Mouse (Mus musculus): Measurements from ENCODE around the gene Emx1. TPM values are rescaled to one million over a fixed set of nuclear protein-coding genes. Genes with fewer than 3 reads are reported as not detected.

The Emx1 gene
- polyA plus RNA-seq, 1 experiment, result not detected

DNA sequence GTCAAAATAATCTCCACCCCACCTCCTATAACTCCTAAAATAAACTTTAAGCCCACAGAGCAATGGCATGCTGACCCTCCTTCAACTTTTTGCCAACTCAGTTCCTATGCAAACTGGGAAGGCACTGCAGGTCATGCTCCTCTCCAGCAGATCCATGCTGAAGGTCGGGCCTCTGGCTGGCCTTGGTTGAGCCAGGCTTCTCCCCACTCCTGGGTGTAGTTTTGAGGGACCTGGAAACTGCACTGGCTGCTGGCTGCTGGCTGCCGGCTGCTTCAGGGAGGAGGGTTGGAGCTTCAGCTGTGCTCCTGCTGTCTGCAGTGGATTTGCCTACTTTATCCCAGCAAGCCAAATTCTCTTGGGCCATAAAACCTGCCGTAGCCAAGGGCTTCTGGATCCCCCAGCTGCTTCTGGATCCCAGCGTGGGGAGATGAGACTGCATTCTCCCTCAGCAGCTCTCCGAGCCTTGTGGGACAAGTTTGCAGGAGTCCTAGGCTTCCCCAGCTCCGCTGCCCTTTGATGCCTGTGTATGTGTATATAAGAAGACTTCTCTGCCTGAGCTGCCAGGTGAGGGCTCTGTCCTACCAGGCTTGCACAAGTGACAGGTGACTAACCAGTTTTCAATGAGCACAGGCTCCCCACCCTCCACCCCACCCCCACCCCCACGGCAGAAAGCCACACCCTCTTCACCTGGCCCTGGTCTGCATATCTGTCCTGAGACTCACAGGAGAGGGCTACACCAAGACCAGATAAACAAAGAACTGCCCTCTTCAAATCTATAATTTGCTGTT is 45.8 kb downstream of the Emx1 start:
- Histone ChIP-seq H3K27ac (ENCODE audit: control insufficient read depth, insufficient read depth, low read depth, low read length, poor library complexity) (no peak overlapping the region), H3K4me3 (replicated peaks; ENCODE audit: control insufficient read depth, low read depth, low read length) (no peak overlapping the region), H3K4me1 (ENCODE audit: control insufficient read depth, insufficient read depth, low read length) (no peaks in the 10 kb centered on the region)
- no peak for TF ChIP-seq CTCF (IDR thresholded peaks at IDR 0.05; ENCODE audit: control insufficient read depth, insufficient read depth, low read length)
- TF ChIP-seq POLR2A (IDR thresholded peaks at IDR 0.05; ENCODE audit: borderline replicate concordance, control insufficient read depth, low read depth, low read length), result no peak
- WGBS, result 67% methylated on average over 7 of the region's 7 CpGs

DNA sequence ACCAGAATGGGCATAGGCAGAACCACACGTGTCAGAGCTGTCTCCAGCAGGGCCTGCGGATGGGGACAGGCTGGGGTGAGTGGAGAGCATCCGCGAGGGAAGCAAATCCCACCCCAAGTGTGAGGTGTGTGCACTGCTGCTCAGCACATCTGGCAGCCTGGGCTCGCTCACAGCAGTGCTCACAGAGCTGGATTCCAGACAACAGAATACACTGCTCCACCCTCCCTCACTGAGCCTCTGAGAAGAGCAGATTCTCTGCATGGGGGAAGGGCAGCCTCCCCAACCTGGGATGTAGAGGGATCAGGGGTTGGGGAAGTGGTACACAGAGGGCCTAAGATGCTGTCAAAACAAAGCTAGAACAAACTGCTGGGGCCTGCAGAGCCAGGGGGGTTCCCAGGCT is 47.6 kb downstream of the Emx1 start:
- TF ChIP-seq CTCF (IDR thresholded peaks at IDR 0.05; ENCODE audit: control insufficient read depth, insufficient read depth, low read length), result no peak
- TF ChIP-seq POLR2A (IDR thresholded peaks at IDR 0.05; ENCODE audit: borderline replicate concordance, control insufficient read depth, low read depth, low read length), result no peak
- WGBS, result 81% methylated on average over 5 of the region's 5 CpGs
- H3K27ac ChIP-seq (ENCODE audit: control insufficient read depth, insufficient read depth, low read depth, low read length, poor library complexity), result no peak overlapping the region

DNA sequence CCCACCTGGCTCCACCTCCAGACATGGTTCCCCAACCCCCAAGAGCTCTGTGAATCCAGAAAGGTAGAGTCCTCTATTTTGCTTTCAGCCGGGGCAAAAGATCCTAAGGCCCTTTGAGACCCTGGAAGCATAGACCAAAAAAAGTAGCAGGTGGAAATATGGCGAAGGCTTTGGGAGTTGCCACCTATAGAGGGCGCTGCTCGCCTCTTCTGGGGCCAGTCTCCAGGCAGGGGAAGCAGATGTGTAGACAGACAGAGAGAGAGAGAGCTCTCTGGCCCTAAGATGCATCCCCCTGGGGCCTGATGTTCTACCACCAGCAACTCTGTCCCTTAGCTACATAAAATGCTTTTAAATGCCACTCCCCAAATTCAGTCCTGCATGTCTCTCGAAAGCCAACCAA is 49.8 kb downstream of the Emx1 start:
- TF ChIP-seq POLR2A (IDR thresholded peaks at IDR 0.05; ENCODE audit: borderline replicate concordance, control insufficient read depth, low read depth, low read length) (no peak), CTCF (IDR thresholded peaks at IDR 0.05; ENCODE audit: control insufficient read depth, insufficient read depth, low read length) (peak; percentile 41; the same call in 1 of the 2 replicates)
- Histone ChIP-seq H3K4me1 (ENCODE audit: control insufficient read depth, insufficient read depth, low read length) (no peaks in the 10 kb centered on the region), H3K27ac (ENCODE audit: control insufficient read depth, insufficient read depth, low read depth, low read length, poor library complexity) (no peak overlapping the region), H3K4me3 (replicated peaks; ENCODE audit: control insufficient read depth, low read depth, low read length) (no peak overlapping the region)
- 50% methylated on average over 5 of the region's 5 CpGs for WGBS

More for the DNA sequence above, 47.6 kb downstream of the Emx1 start:
- no peak overlapping the region for H3K4me3 ChIP-seq (replicated peaks; ENCODE audit: control insufficient read depth, low read depth, low read length)
- H3K4me1 ChIP-seq (ENCODE audit: control insufficient read depth, insufficient read depth, low read length), result no peaks in the 10 kb centered on the region

DNA sequence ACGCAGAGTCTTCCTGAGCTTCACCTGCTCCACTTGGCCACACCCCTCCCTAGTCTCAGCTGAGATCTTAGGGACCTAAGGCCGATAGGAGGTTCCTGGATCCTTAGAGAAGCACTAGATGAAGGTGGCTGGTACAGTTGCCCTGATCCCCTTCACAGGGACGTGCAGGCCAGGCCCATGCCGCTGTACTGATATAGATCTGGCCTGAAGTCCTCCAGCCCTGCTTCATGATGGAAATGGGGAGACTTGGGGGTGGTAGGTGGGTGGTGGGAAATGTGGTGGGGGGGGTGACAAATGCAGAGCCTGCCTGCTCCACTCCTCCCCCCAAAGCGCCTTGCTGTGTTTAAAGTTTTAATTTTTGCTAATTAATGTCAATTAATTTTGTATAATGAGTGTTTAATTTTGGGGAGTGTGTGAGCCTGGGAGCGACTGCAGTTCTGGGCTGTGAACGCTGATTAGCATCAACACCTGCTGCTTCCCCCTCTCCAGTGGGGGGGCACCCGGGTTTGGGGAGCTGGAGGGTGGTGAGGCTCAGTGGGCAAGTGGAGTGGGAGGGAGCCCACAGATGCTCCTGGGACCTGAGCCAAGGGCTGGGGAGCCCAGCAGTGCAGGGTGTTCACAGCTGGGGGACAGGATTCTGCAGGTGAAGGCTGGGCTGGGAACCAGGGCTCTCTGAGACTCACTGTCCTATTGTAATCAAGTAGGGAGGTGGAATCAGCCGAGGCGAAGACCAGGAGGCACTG is 50.5 kb downstream of the Emx1 start:
- Histone ChIP-seq H3K27ac (ENCODE audit: control insufficient read depth, insufficient read depth, low read depth, low read length, poor library complexity) (no peak overlapping the region), H3K4me3 (replicated peaks; ENCODE audit: control insufficient read depth, low read depth, low read length) (no peak overlapping the region), H3K4me1 (ENCODE audit: control insufficient read depth, insufficient read depth, low read length) (no peaks in the 10 kb centered on the region)
- 72% methylated on average over 10 of the region's 10 CpGs for WGBS
- TF ChIP-seq POLR2A (IDR thresholded peaks at IDR 0.05; ENCODE audit: borderline replicate concordance, control insufficient read depth, low read depth, low read length), result no peak

DNA sequence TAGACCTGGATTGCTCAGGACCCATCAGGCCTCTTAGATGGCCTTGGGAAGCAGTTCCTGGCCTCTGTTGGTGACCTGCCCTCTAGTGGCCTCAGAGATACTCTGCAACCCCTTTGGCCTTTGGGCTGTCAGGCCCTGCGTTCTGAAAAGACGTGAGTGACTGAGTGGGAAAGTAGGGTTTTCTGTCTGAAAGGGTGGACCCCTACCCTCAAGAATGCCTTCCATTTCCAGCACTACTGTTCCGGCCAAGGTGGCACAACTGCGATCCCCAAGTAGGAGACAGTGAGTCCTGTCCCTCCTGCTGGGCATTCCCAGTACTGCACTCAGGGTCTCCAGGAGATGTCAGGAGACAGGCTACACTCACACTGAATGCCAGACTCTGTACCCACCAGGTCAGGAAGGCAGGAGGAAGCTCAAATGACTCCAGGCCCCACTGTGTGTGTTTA is 51.8 kb downstream of the Emx1 start:
- 12% methylated on average over 4 of the region's 4 CpGs for WGBS
- Histone ChIP-seq H3K27ac (ENCODE audit: control insufficient read depth, insufficient read depth, low read depth, low read length, poor library complexity) (no peak overlapping the region), H3K4me3 (replicated peaks; ENCODE audit: control insufficient read depth, low read depth, low read length) (no peak overlapping the region), H3K4me1 (ENCODE audit: control insufficient read depth, insufficient read depth, low read length) (no peaks in the 10 kb centered on the region)
- TF ChIP-seq CTCF (IDR thresholded peaks at IDR 0.05; ENCODE audit: control insufficient read depth, insufficient read depth, low read length) (peak; percentile 51), POLR2A (IDR thresholded peaks at IDR 0.05; ENCODE audit: borderline replicate concordance, control insufficient read depth, low read depth, low read length) (no peak)

DNA sequence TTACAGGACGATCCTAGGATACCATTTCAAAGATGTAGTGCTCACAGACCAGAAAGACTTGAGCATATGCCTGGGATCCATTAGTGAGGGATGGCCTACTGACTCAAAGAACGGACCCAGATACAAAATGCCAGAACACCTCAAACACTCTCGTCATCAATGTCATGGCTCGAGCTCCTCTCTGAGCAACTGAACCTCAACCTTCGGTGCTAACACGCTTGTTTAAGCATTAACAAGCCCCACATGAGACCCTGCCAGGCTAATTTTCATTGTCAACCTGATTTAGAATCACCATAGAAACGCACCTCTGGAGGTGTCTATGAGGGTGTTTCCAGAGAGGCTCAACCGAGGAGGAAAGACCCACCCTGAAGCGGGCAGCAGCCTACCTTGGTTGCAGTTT is 62.6 kb downstream of the Emx1 start:
- Histone ChIP-seq H3K4me3 (replicated peaks; ENCODE audit: control insufficient read depth, low read depth, low read length) (no peak overlapping the region), H3K27ac (ENCODE audit: control insufficient read depth, insufficient read depth, low read depth, low read length, poor library complexity) (no peak overlapping the region), H3K4me1 (ENCODE audit: control insufficient read depth, insufficient read depth, low read length) (no peaks in the 10 kb centered on the region)
- 78% methylated on average over 9 of the region's 9 CpGs for WGBS
- TF ChIP-seq CTCF (IDR thresholded peaks at IDR 0.05; ENCODE audit: control insufficient read depth, insufficient read depth, low read length) (no peak), POLR2A (IDR thresholded peaks at IDR 0.05; ENCODE audit: borderline replicate concordance, control insufficient read depth, low read depth, low read length) (no peak)

DNA sequence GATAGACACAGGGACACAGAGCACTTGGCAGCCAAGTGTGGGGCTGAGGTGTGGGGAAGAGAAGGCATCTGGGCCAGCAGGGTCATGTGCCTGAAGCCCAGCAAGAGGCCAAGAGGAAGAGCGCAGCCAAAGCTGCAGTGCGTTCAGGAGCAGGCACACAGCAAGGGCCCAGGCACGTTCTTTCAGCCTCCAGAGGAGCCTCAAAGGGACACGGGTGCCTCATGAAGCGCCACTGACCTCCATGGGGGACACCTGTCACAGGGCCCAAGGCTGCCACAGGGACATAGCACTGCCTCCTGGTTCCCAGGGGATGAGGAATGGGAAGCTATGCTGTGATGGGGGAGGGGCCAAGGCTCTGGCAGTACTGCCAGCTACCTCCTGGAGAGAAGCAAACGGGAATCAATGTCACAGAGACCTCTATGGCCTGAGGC is 63.6 kb downstream of the Emx1 start:
- Histone ChIP-seq H3K27ac (ENCODE audit: control insufficient read depth, insufficient read depth, low read depth, low read length, poor library complexity) (no peak overlapping the region), H3K4me3 (replicated peaks; ENCODE audit: control insufficient read depth, low read depth, low read length) (no peak overlapping the region), H3K4me1 (ENCODE audit: control insufficient read depth, insufficient read depth, low read length) (no peaks in the 10 kb centered on the region)
- 83% methylated on average over 6 of the region's 6 CpGs for WGBS
- TF ChIP-seq POLR2A (IDR thresholded peaks at IDR 0.05; ENCODE audit: borderline replicate concordance, control insufficient read depth, low read depth, low read length), result no peak
- no peak for TF ChIP-seq CTCF (IDR thresholded peaks at IDR 0.05; ENCODE audit: control insufficient read depth, insufficient read depth, low read length)

DNA sequence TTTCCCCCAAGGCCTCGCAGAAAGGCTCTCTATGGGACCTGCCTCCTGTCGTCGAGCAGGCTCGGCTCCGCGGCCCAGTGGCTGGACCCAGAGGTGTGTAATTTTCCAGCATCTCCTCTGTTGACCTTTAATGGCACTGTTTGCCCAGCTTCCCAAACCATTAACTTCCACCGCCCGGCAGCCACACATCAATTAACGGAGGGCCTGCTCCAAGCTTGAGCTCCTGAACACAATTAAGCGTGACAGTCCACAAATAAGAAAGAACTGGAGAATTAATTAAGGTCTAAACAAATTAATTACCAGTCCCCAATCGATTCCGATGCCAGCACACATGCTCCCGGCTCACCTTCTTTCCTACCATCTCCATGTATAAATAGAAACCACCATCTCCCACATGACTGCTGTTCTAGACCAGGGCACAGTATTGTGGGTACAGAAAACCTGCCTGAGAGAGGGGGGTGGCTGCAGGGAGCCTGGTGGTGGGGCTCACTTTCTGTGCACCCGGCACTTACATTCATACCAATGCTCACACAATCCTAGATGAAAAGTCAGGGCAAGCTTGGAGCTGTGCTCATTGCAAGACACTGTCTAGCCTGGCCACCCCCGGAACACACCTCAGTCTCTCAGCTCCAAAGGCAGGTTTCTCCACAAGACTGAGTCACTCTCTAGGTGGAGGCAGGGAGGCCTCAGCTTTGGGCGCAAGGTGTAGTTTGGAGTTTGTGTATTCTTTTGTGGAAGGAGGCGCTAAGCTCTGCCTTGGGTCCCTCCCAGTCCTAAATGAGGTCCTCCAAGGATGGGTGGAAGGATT is 65.2 kb downstream of the Emx1 start:
- TF ChIP-seq CTCF (IDR thresholded peaks at IDR 0.05; ENCODE audit: control insufficient read depth, insufficient read depth, low read length) (no peak), POLR2A (IDR thresholded peaks at IDR 0.05; ENCODE audit: borderline replicate concordance, control insufficient read depth, low read depth, low read length) (no peak)
- Histone ChIP-seq H3K4me3 (replicated peaks; ENCODE audit: control insufficient read depth, low read depth, low read length) (no peak overlapping the region), H3K27ac (ENCODE audit: control insufficient read depth, insufficient read depth, low read depth, low read length, poor library complexity) (no peak overlapping the region), H3K4me1 (ENCODE audit: control insufficient read depth, insufficient read depth, low read length) (no peaks in the 10 kb centered on the region)
- WGBS, result 89% methylated on average over 17 of the region's 17 CpGs
